Mouse (Mus musculus): ENCODE data around the gene Dlx1.

Dlx1 gene

DNA sequence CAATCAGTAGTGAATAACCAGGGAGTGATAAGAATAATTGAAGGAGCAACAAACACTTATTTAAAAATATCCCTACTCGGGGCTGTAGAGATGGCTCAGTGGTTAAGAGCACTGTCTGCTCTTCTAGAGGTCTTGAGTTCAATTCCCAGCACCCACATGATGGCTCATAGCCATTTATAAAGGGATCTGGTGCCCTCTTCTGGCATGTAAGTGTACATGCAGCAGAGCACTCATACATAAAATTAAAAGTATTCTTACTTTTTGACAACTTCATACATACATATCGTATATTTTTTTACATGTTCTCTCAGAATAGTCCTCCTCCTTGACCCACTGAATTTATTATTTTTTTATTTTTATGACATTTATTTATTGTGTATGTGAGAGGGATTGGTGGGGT is 49.1 kb downstream of the Dlx1 start:
- ChIA-PET POLR2A (interaction anchor here in 2 of 4 experiments (0.6 to 1.7 kb wide), 2 partner anchors 9 to 124 kb away, joined by 4 read pairs; partner anchors contain the start of gene Metap1d (in 1 of the 2)), CTCF (interaction anchor here in 3 of 4 experiments (0.6 to 1.6 kb wide), 5 partner anchors 9 to 388 kb away, joined by 4 to 11 read pairs (median 4); partner anchors contain the start of gene Metap1d (in 1 of the 3))

DNA sequence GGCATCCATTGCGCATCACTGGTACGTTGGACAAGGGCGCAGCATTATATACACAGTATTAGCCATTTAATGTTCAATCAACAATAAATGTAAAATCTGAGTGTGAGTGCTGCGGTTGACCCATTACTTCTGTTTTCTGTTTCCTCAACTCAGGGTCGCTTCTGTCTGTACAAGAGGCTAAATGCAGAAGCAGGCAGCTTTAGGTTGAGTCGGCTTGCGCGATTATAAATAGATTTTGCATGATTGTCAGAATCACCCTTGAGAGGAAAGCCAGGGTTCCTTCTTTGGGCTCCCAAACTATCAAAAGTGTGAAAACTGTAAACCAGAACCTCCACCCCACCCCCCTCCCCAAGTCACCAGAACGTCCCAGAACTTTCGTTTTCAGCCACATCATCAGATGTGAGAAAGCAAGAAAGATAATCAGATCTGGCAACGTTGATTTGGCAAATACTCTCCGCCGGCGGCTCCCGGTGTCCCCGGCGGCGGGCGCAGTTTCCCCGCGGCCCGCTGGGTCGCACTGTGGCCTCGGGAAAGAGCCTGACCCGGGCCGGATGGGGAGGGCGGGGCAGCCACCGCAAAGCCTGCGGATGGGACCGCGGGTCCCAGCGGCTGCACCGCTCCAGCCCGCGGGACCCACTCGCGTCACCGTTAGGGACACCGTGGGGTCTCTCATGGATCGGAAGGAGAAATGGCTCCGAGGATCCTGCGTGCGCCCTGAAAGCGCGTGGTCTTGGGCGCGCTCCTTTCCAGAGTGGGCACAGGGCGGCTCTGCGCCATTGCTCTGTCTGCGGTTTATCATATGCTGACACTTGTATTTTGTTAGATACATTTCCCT is 52.9 kb downstream of the Dlx1 start:
- CTCF ChIA-PET = interaction anchor here in 3 of 4 experiments (0.5 to 1.4 kb wide), 10 partner anchors 18 to 550 kb away, joined by 3 to 6 read pairs (median 3); no protein-coding TSS in a partner anchor
- POLR2A ChIA-PET = interaction anchor here in 2 of 4 experiments (1.0 to 1.1 kb wide), 3 partner anchors 144 to 292 kb away, joined by 3 to 5 read pairs (median 3); partner anchors contain the start of gene Pdk1 (in 1 of the 2)

DNA sequence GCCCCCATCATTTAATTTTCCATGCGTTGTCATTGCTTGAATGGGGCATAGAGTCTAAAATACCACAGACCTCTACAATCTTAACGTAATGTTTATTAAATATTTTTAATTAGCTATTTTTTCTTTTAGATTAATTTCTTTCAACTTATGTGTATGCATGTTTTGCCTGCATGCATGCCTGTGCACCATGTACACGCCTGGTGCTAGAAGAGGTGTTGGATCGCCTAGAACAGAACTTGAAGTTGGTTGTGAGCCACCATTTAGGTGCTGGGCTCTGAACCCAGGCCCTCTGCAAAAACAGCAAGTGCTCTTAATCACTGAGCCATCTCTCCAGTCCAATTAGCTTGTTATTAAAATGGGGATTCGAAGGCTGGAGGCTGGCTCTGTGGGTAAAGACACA is 53.6 kb downstream of the Dlx1 start:
- POLR2A ChIA-PET = interaction anchor here in 2 of 4 experiments (1.0 to 1.1 kb wide), 3 partner anchors 143 to 292 kb away, joined by 3 to 5 read pairs (median 3); partner anchors contain the start of gene Pdk1 (in 1 of the 2)
- CTCF ChIA-PET = interaction anchor here in 3 of 4 experiments (0.5 to 1.6 kb wide), 8 partner anchors 17 to 551 kb away, joined by 3 to 6 read pairs (median 3); no protein-coding TSS in a partner anchor
